Mouse (Mus musculus) forebrain, embryonic 16.5 days (tissue): ENCODE measurements around the gene Was. TPM values are rescaled to one million over a fixed set of nuclear protein-coding genes. Genes with fewer than 3 reads are reported as not detected.

ENCODE experiments used
- polyA plus RNA-seq: library from polyadenylated mRNA; unstranded; fragments of >200 nt; fragmentation: Nextera tagmentation; extraction: Ambion mirVana; gene quantifications from 2 replicates; pipeline ENCODE4 v1.2.1, GENCODE M21; 2015

The Was gene
- polyA plus RNA-seq, 1 experiment from 2014 or later = not detected

Other genes with a start within 250 kb of the Was start
- 49.9 and 54.1 TPM in 2 replicates for gene Otud5, start 249.1 kb downstream of the Was start, polyA plus RNA-seq
- 16.9 and 22.4 TPM in 2 replicates for gene Pim2, start 212.2 kb downstream of the Was start, polyA plus RNA-seq
- gene Slc35a2, start 206.5 kb downstream of the Was start, polyA plus RNA-seq = 39.4 and 46.0 TPM in 2 replicates
- 218 and 223 TPM in 2 replicates for gene Pqbp1, start 191.2 kb downstream of the Was start, polyA plus RNA-seq
- 134 and 155 TPM in 2 replicates for gene Timm17b, start 191.1 kb downstream of the Was start, polyA plus RNA-seq
- not detected in 2 replicates for gene Gm10491, start 182.7 kb downstream of the Was start, polyA plus RNA-seq
- not detected in 2 replicates for gene Gm10490, start 181.0 kb downstream of the Was start, polyA plus RNA-seq
- gene Pcsk1n, start 170.7 kb downstream of the Was start, polyA plus RNA-seq = 101 and 151 TPM in 2 replicates
- not detected in 2 replicates for gene Eras, start 161.9 kb downstream of the Was start, polyA plus RNA-seq
- 53.2 and 59.8 TPM in 2 replicates for gene Hdac6, start 142.6 kb downstream of the Was start, polyA plus RNA-seq
- not detected in 2 replicates for gene Gata1, start 112.4 kb downstream of the Was start, polyA plus RNA-seq
- gene Glod5, start 72.0 kb downstream of the Was start, polyA plus RNA-seq = 0.33 and 0.39 TPM in 2 replicates
- 48.1 and 48.6 TPM in 2 replicates for gene Suv39h1, start 15.7 kb downstream of the Was start, polyA plus RNA-seq
- 58.0 and 68.5 TPM in 2 replicates for gene Wdr13, start 42.4 kb upstream of the Was start, polyA plus RNA-seq
- gene Rbm3, start 55.4 kb upstream of the Was start, polyA plus RNA-seq = 357 and 393 TPM in 2 replicates
- 25.0 and 27.1 TPM in 2 replicates for gene Tbc1d25, start 85.7 kb upstream of the Was start, polyA plus RNA-seq
- gene Ebp, start 103.0 kb upstream of the Was start, polyA plus RNA-seq = 19.7 and 25.5 TPM in 2 replicates
- 42.7 and 51.8 TPM in 2 replicates for gene Porcn, start 116.0 kb upstream of the Was start, polyA plus RNA-seq
- gene Ftsj1, start 161.9 kb upstream of the Was start, polyA plus RNA-seq = 48.3 and 55.4 TPM in 2 replicates
- gene Slc38a5, start 180.6 kb upstream of the Was start, polyA plus RNA-seq = 36.0 and 41.8 TPM in 2 replicates
- gene Ssxb10, start 236.9 kb upstream of the Was start, polyA plus RNA-seq = not detected in 2 replicates